Mouse (Mus musculus) left cerebral cortex, adult 2 months (tissue): Measurements from ENCODE around the gene Acad9. TPM values are rescaled to one million over a fixed set of nuclear protein-coding genes. Genes with fewer than 3 reads are reported as not detected.
"Not testable (repeated sequence)": the region's sequence is repeated elsewhere in the genome, so short reads cannot be mapped to it uniquely, and the experiment has no call there.

Experiments used
- DNase-seq, 2 experiments: peaks; one replicate each; pipeline ENCODE4 v3.0.0; 2021 to 2022; ENCODE audit warnings: low spot score in 2 of 2, mixed read lengths in 1 of 2; ENCODE audit errors: extremely low spot score in 1 of 2
- H3K27ac ChIP-seq: fragments of 200-600 bp; 2 replicates; pipeline ENCODE4 v1.8.1; 2022
- H3K4me3 ChIP-seq: fragments of 200-600 bp; 2 replicates; pipeline ENCODE4 v1.8.1; 2022
- CTCF ChIP-seq: fragments of 200-600 bp; IDR thresholded peaks from 2 replicates; pipeline ENCODE4 v1.8.1; 2022; ENCODE audit warnings: antibody characterized with exemption, mild to moderate bottlenecking, moderate library complexity
- intact Hi-C: fragments of 180-260 bp; cut with DNase I; formaldehyde crosslinking; loops from one replicate; pipeline ENCODE4 v1.15.1; 2025
- total RNA-seq, 2 experiments: library from RNA; stranded (reverse); gene quantifications; 2 replicates each; pipeline ENCODE4 v1.2.3; 2021

Acad9 gene
- total RNA-seq, 2 experiments from 2014 or later = 45.6 to 48.2 TPM

- TF ChIP-seq CTCF = no peak
- DNase-seq = no peak
- intact Hi-C loops = no loop called here
- no peak overlapping the region for H3K27ac ChIP-seq
- no peak overlapping the region for H3K4me3 ChIP-seq
Observed at GRCm38 (mm10) chr3:36116076-36116475, 50.3 kb downstream of the Acad9 start.

GRCm38 (mm10) chr3:36119684-36120548, 54.1 kb downstream of the Acad9 start:
- TF ChIP-seq CTCF = no peak
- intact Hi-C loops = no loop called here

GRCm38 (mm10) chr3:36126176-36126575, 60.4 kb downstream of the Acad9 start:
- intact Hi-C loops, DNase-seq, H3K4me3 ChIP-seq, H3K27ac ChIP-seq: not testable (repeated sequence)

More at GRCm38 (mm10) chr3:36119684-36120548, 54.1 kb downstream of the Acad9 start:
- no peak for DNase-seq
- H3K4me3 ChIP-seq = no peak overlapping the region
- H3K27ac ChIP-seq = no peak overlapping the region

- intact Hi-C loops = no loop called here
- DNase-seq = no peak
- Histone ChIP-seq H3K27ac (no peak overlapping the region), H3K4me3 (no peak overlapping the region)
- no peak for TF ChIP-seq CTCF
Observed at GRCm38 (mm10) chr3:36136152-36136551, 70.4 kb downstream of the Acad9 start.

- intact Hi-C loops = no loop called here
- peak; percentile 47 for TF ChIP-seq CTCF
- H3K4me3 ChIP-seq = no peak overlapping the region
- DNase-seq = no peak
- no peak overlapping the region for H3K27ac ChIP-seq
Observed at GRCm38 (mm10) chr3:36137560-36137959, 71.8 kb downstream of the Acad9 start.

GRCm38 (mm10) chr3:36138171-36138660, 72.4 kb downstream of the Acad9 start:
- no peak overlapping the region for H3K4me3 ChIP-seq
- intact Hi-C loops = no loop called here
- no peak for DNase-seq
- no peak for TF ChIP-seq CTCF
- no peak overlapping the region for H3K27ac ChIP-seq

- TF ChIP-seq CTCF = no peak
- DNase-seq = no peak
- no peak overlapping the region for H3K4me3 ChIP-seq
- intact Hi-C loops = no loop called here
- H3K27ac ChIP-seq = no peak overlapping the region
Observed at GRCm38 (mm10) chr3:36138996-36139395, 73.2 kb downstream of the Acad9 start.

Other genes with a start within 250 kb of the Acad9 start
- 10 to 100 TPM; 70.2 to 77.4 TPM for gene Dcun1d1, start 128.5 kb upstream of the Acad9 start, total RNA-seq
- gene Mccc1, start 65.3 kb upstream of the Acad9 start, total RNA-seq = 10 to 100 TPM; 35.4 to 43.6 TPM
- gene Ccdc144b, start 12.4 kb upstream of the Acad9 start, total RNA-seq = not detected
- gene D3Ertd254e, start 85.0 kb downstream of the Acad9 start, total RNA-seq = 10 to 100 TPM; 17.7 to 19.6 TPM
- 1 to 10 TPM; 4.6 to 4.7 TPM for gene Qrfpr, start 156.3 kb downstream of the Acad9 start, total RNA-seq